Mouse (Mus musculus) B cell, adult 2 months (primary cell): Measurements from ENCODE around the gene Plxnb2.
A peak's percentile ranks its signal among the peaks of the same experiment; 100 is the strongest.

ENCODE experiments used
- DNase-seq, 2 experiments: peaks; one replicate each; pipeline ENCODE4 v3.0.0; 2022

The Plxnb2 gene

GRCm38 (mm10) chr15:89180571-89181229 is at the start of gene Plxnb2:
Plxnb2 (minus strand) TSS chr15:89180788.
- DNase-seq, result peak; percentile 37 to 43

GRCm38 (mm10) chr15:89215611-89216233 is 35.1 kb upstream of the Plxnb2 start:
- DNase-seq, result no peak

GRCm38 (mm10) chr15:89214953-89215352 is 34.4 kb upstream of the Plxnb2 start:
- DNase-seq, result no peak

GRCm38 (mm10) chr15:89213517-89213916 is 32.9 kb upstream of the Plxnb2 start:
- DNase-seq, result no peak

- no peak for DNase-seq
Observed at GRCm38 (mm10) chr15:89212495-89212894, 31.9 kb upstream of the Plxnb2 start.

GRCm38 (mm10) chr15:89211716-89212461 is 31.3 kb upstream of the Plxnb2 start:
- DNase-seq, result no peak

- peak; percentile 79 to 84 for DNase-seq
Observed at GRCm38 (mm10) chr15:89210915-89211715, 30.5 kb upstream of the Plxnb2 start, which contains the start of gene Ppp6r2. Ppp6r2 (plus strand) TSS chr15:89211553.

GRCm38 (mm10) chr15:89209886-89210761 is 29.5 kb upstream of the Plxnb2 start:
- DNase-seq, result peak; percentile 93 to 94

GRCm38 (mm10) chr15:89207457-89207856 is 26.9 kb upstream of the Plxnb2 start:
- no peak for DNase-seq

GRCm38 (mm10) chr15:89197056-89197455 is 16.5 kb upstream of the Plxnb2 start:
- DNase-seq, result no peak

GRCm38 (mm10) chr15:89196313-89196706 is 15.7 kb upstream of the Plxnb2 start, which contains the start of gene Dennd6b:
Dennd6b (minus strand) TSS chr15:89196496.
- peak; percentile 97 to 98 for DNase-seq

- peak; percentile 85 to 87 for DNase-seq
Observed at GRCm38 (mm10) chr15:89195690-89196312, 15.2 kb upstream of the Plxnb2 start.

- peak; percentile 16 to 27 for DNase-seq
Observed at GRCm38 (mm10) chr15:89195261-89195681, 14.7 kb upstream of the Plxnb2 start.

- no peak for DNase-seq
Observed at GRCm38 (mm10) chr15:89184937-89185227, 4.3 kb upstream of the Plxnb2 start.

GRCm38 (mm10) chr15:89184141-89184936 is 3.8 kb upstream of the Plxnb2 start:
- no peak for DNase-seq

GRCm38 (mm10) chr15:89182842-89183241 is 2.3 kb upstream of the Plxnb2 start:
- DNase-seq, result no peak

- DNase-seq, result no peak
Observed at GRCm38 (mm10) chr15:89182328-89182741, 1.7 kb upstream of the Plxnb2 start.

- DNase-seq, result no peak
Observed at GRCm38 (mm10) chr15:89181561-89182270, 1.1 kb upstream of the Plxnb2 start.

GRCm38 (mm10) chr15:89180081-89180541 is 477 bp downstream of the Plxnb2 start:
- DNase-seq, result peak; percentile 16 to 21

GRCm38 (mm10) chr15:89179630-89179964 is 991 bp downstream of the Plxnb2 start:
- DNase-seq, result no peak
